Mouse (Mus musculus): ENCODE measurements around the gene Troap. TPM values are rescaled to one million over a fixed set of nuclear protein-coding genes. Genes with fewer than 3 reads are reported as not detected.

The Troap gene
- total and polyA plus RNA-seq, 3 experiments = 25.8 to 70.2 TPM; not detected in 1

GRCm38 (mm10) chr15:99099139-99099556 lies 24.8 kb downstream of the Troap start:
- no peak overlapping the region for H3K27ac ChIP-seq (ENCODE audit: control insufficient read depth, low read depth, low read length)
- H3K27me3 ChIP-seq (ENCODE audit: control insufficient read depth in 1 of 2, insufficient read depth in 2 of 2, low read length in 2 of 2) = no peaks in the 10 kb centered on the region
- H3K4me3 ChIP-seq (ENCODE audit: control insufficient read depth in 1 of 2, insufficient read depth in 1 of 2, low read depth in 2 of 2, low read length in 2 of 2) = peak overlapping the region; percentile 43 to 61
- DNase-seq (ENCODE audit: low read depth, low spot score) = peak; percentile 83
- TF ChIP-seq MEF2A (IDR thresholded peaks at IDR 0.05; ENCODE audit: extremely low read depth, insufficient replicate concordance, low read depth, low read length, poor library complexity, severe bottlenecking) (no peak), MYB (IDR thresholded peaks at IDR 0.05; ENCODE audit: low read depth, low read length) (no peak), NELFE (IDR thresholded peaks at IDR 0.05; ENCODE audit: low read depth, low read length) (peak; percentile 36; the same call in 1 of the 2 replicates), JUND (IDR thresholded peaks at IDR 0.05; ENCODE audit: low read depth, low read length) (no peak), TCF12 (IDR thresholded peaks at IDR 0.05; ENCODE audit: low read depth, low read length) (peak; percentile 32; the same call in 1 of the 2 replicates), ZKSCAN1 (IDR thresholded peaks at IDR 0.05; ENCODE audit: low read depth, low read length) (no peak), MAZ (IDR thresholded peaks at IDR 0.05; ENCODE audit: low read depth, low read length) (peak; percentile 79; the same call in 1 of the 2 replicates), ELF1 (IDR thresholded peaks at IDR 0.05; ENCODE audit: low read depth, low read length) (peak; percentile 76), RAD21 (IDR thresholded peaks at IDR 0.05; ENCODE audit: low read depth, low read length) (peak; percentile 70), RCOR1 (IDR thresholded peaks at IDR 0.05; ENCODE audit: low read depth, low read length) (no peak), ZNF384 (IDR thresholded peaks at IDR 0.05; ENCODE audit: low read depth, low read length) (peak; percentile 14; the same call in 1 of the 2 replicates), ZC3H11A (IDR thresholded peaks at IDR 0.05; ENCODE audit: low read depth, low read length) (peak; percentile 61), ZMIZ1 (IDR thresholded peaks at IDR 0.05; ENCODE audit: low read depth, low read length) (0 out of 2 replicates have a peak, but pooled peaks have one; percentile 56), NRF1 (IDR thresholded peaks at IDR 0.05; ENCODE audit: insufficient read depth, low read depth, low read length, poor library complexity, severe bottlenecking) (0 out of 2 replicates have a peak, but pooled peaks have one; percentile 20), MAX (IDR thresholded peaks at IDR 0.05; ENCODE audit: low read length) (no peak), CTCF (IDR thresholded peaks at IDR 0.05 in 2 of 3, conservative IDR thresholded peaks at IDR 0.05 in 1 of 3; ENCODE audit: control insufficient read depth in 1 of 3, insufficient read depth in 1 of 3, low read depth in 2 of 3, low read length in 3 of 3, poor library complexity in 1 of 3, severe bottlenecking in 1 of 3) (peak; percentile 88 to 98 (median 97)), SMC3 (IDR thresholded peaks at IDR 0.05; ENCODE audit: low read depth, low read length) (peak; percentile 91), USF1 (IDR thresholded peaks at IDR 0.05; ENCODE audit: low read depth, low read length) (no peak), POLR2A (IDR thresholded peaks at IDR 0.05; ENCODE audit: control insufficient read depth in 1 of 2, insufficient read depth in 1 of 2, low read depth in 1 of 2, low read length in 2 of 2, poor library complexity in 1 of 2) (peak; percentile 25 to 49; a peak in 1 of 4 replicates)
- H3K36me3 ChIP-seq (ENCODE audit: control insufficient read depth in 1 of 2, insufficient read depth in 2 of 2, low read length in 2 of 2) = peaks cover 0 to 4% of the 10 kb centered on the region in 2 experiments; a peak in 2 of 4 replicates
- H3K9me3 ChIP-seq (replicated peaks; ENCODE audit: insufficient read depth, low read length) = no peaks in the 10 kb centered on the region
- no peaks in the 10 kb centered on the region for H3K79me2 ChIP-seq (ENCODE audit: control insufficient read depth, insufficient read depth, low read length, poor library complexity)
- peaks cover 0 to 7% of the 10 kb centered on the region in 2 experiments; a peak in 2 of 4 replicates for H3K4me1 ChIP-seq (ENCODE audit: control insufficient read depth in 1 of 2, insufficient read depth in 2 of 2, low read length in 2 of 2)
- peak overlapping the region; percentile 65 for H3K9ac ChIP-seq (ENCODE audit: control insufficient read depth, low read depth, low read length, poor library complexity, severe bottlenecking)

GRCm38 (mm10) chr15:99099984-99100383 lies 25.6 kb downstream of the Troap start:
- Histone ChIP-seq H3K36me3 (ENCODE audit: control insufficient read depth in 1 of 2, insufficient read depth in 2 of 2, low read length in 2 of 2) (peaks cover 0 to 4% of the 10 kb centered on the region in 2 experiments; a peak in 2 of 4 replicates), H3K27ac (ENCODE audit: control insufficient read depth, low read depth, low read length) (no peak overlapping the region), H3K9me3 (replicated peaks; ENCODE audit: insufficient read depth, low read length) (no peaks in the 10 kb centered on the region), H3K9ac (ENCODE audit: control insufficient read depth, low read depth, low read length, poor library complexity, severe bottlenecking) (no peak overlapping the region), H3K4me3 (ENCODE audit: control insufficient read depth in 1 of 2, insufficient read depth in 1 of 2, low read depth in 2 of 2, low read length in 2 of 2) (no peak overlapping the region), H3K79me2 (ENCODE audit: control insufficient read depth, insufficient read depth, low read length, poor library complexity) (no peaks in the 10 kb centered on the region), H3K4me1 (ENCODE audit: control insufficient read depth in 1 of 2, insufficient read depth in 2 of 2, low read length in 2 of 2) (peaks cover 0 to 7% of the 10 kb centered on the region in 2 experiments; a peak in 2 of 4 replicates), H3K27me3 (ENCODE audit: control insufficient read depth in 1 of 2, insufficient read depth in 2 of 2, low read length in 2 of 2) (no peaks in the 10 kb centered on the region)
- DNase-seq (ENCODE audit: low read depth, low spot score) = no peak
- TF ChIP-seq CHD2 (IDR thresholded peaks at IDR 0.05; ENCODE audit: low read length) (no peak), ETS1 (IDR thresholded peaks at IDR 0.05; ENCODE audit: low read depth, low read length) (no peak), BHLHE40 (IDR thresholded peaks at IDR 0.05; ENCODE audit: borderline replicate concordance, low read depth, low read length) (no peak), POLR2AphosphoS5 (IDR thresholded peaks at IDR 0.05; ENCODE audit: borderline replicate concordance, low read depth, low read length) (no peak), RCOR1 (IDR thresholded peaks at IDR 0.05; ENCODE audit: low read depth, low read length) (no peak), HCFC1 (IDR thresholded peaks at IDR 0.05; ENCODE audit: low read depth, low read length) (no peak), E2F4 (IDR thresholded peaks at IDR 0.05; ENCODE audit: borderline replicate concordance, low read depth, low read length) (no peak), ZC3H11A (IDR thresholded peaks at IDR 0.05; ENCODE audit: low read depth, low read length) (0 out of 2 replicates have a peak, but pooled peaks have one; percentile 15), CHD1 (IDR thresholded peaks at IDR 0.05; ENCODE audit: low read depth, low read length) (no peak), TAL1 (IDR thresholded peaks at IDR 0.05; ENCODE audit: low read length) (no peak), ZKSCAN1 (IDR thresholded peaks at IDR 0.05; ENCODE audit: low read depth, low read length) (no peak), USF1 (IDR thresholded peaks at IDR 0.05; ENCODE audit: low read depth, low read length) (no peak), SIN3A (IDR thresholded peaks at IDR 0.05; ENCODE audit: low read length) (no peak), ZMIZ1 (IDR thresholded peaks at IDR 0.05; ENCODE audit: low read depth, low read length) (no peak), UBTF (IDR thresholded peaks at IDR 0.05; ENCODE audit: borderline replicate concordance, insufficient read depth, low read depth, low read length) (no peak), KAT2A (conservative IDR thresholded peaks at IDR 0.05; ENCODE audit: low read depth, low read length) (no peak), ELF1 (IDR thresholded peaks at IDR 0.05; ENCODE audit: low read depth, low read length) (no peak), NELFE (IDR thresholded peaks at IDR 0.05; ENCODE audit: low read depth, low read length) (no peak)

All from MEL (cell line).